Mouse (Mus musculus) liver, postnatal 0 days (tissue): ENCODE results near the gene Cbln1.

Source experiments
- CTCF ChIP-seq: sonication (generic); IDR thresholded peaks from 2 replicates; pipeline ENCODE4 v1.5.1; 2016; ENCODE audit warnings: antibody characterized with exemption, low read depth
- EP300 ChIP-seq: IDR thresholded peaks from 2 replicates; pipeline ENCODE4 v1.6.1; 2016; ENCODE audit warnings: antibody characterized with exemption, low read depth, mild to moderate bottlenecking

DNA sequence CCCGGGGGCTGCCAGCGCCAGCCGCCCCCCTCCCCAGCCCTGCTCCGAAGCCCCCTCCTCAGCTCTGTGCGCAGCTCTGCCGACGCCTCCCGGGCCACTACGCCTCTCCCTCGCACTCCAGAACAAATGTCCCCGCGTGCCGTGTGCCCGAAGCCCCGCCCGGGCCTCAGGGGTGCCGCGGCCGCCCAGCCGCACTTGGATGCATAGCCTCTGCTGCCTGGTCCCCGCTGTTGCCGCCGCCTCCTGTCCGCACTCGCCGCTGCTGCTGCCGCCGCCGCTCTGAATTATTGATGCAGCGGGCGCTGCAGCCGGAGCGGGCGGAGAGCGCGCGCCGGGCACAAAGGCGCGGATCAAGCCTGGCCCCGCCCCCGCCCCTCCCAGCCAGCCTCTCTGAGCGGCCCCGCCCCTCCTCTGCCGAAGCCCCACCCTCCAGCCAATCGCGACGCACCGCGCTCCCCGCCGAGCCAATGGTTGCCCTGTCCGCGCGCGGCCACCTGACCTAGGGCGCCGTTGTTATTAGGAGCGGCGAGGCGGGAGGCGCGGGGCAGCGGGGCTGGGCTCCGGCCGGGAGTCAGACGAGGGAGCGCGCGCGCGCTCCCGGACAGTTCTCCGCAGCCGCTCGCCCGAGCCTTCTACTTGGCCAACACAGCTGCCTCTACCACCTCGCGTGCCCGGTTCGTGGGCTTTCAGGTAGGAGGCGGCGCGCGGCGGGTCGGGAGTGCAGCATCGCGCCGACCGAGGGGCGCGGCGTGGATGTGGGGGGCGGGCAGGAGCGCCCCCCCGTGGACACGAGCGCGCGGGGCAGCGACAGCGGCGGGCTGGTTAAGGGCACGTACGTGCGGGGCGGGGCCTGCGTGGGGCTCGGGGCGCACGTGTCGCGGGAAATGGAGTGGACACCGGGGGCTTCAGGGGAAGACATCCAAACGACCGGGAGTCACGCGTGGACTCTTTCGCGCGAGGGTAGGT is at the start of gene Cbln1:
- TF ChIP-seq CTCF (peak; percentile 16; the same call in 1 of the 2 replicates), EP300 (no peak)
